Mouse (Mus musculus): ENCODE results near the gene Olfr829. TPM values are rescaled to one million over a fixed set of nuclear protein-coding genes. Genes with fewer than 3 reads are reported as not detected.
"Not testable (repeated sequence)": the region's sequence is repeated elsewhere in the genome, so short reads cannot be mapped to it uniquely, and the experiment has no call there.

Gene Olfr829
- polyA plus RNA-seq (2014; fragmentation: Nextera tagmentation; extraction: Ambion mirVana): not detected in 2 replicates

DNA sequence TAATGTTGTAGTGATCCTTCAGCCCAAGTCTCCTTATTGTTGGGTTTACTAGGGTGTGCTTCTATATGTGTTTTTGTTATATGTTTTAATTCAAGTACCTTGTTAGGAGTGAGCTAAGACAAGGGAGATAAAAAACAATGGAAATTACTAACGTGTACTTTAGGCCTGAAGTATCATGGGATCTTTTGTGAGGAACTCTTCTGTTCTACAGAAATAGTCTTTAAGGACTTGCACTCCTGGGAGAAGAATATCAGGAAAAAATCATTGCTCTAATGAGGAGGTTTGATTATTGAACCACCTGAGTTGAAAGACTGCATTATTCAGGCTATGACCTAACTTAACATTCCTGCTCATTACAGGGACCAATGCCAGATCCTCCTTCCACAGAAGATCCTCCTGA, at the start of gene Olfr829:
TSS of gene Olfr829 (plus strand) at position 301 of the 400 bp plus-strand sequence.
- Histone ChIP-seq H3K27ac (ENCODE audit: low read length) (no peak within 1 kb of the TSS), H3K4me1 (ENCODE audit: control insufficient read depth, insufficient read depth, low read length) (no peaks in the 10 kb centered on the region), H3K4me3 (ENCODE audit: low read depth, low read length) (no peak within 1 kb of the TSS), H3K9ac (replicated peaks; ENCODE audit: low read depth, low read length) (no peak within 1 kb of the TSS), H3K4me2 (replicated peaks; ENCODE audit: low read depth, low read length) (no peak within 1 kb of the TSS), H3K9me3 (ENCODE audit: control insufficient read depth, low read depth, low read length) (no peaks in the 10 kb centered on the region), H3K27me3 (ENCODE audit: control insufficient read depth, insufficient read depth, low read length) (no peaks in the 10 kb centered on the region), H3K36me3 (ENCODE audit: control insufficient read depth, insufficient read depth, low read length) (no peaks in the 10 kb centered on the region)
- ATAC-seq (ENCODE audit: insufficient number of reproducible peaks, insufficient read depth, low FRiP score, low read depth): no peak
- WGBS: 62% methylated on average over 1 of the region's 1 CpGs

- Histone ChIP-seq H3K27ac (ENCODE audit: low read length) (no peak within 1 kb of the TSS), H3K9ac (replicated peaks; ENCODE audit: low read depth, low read length) (no peak within 1 kb of the TSS), H3K36me3 (ENCODE audit: control insufficient read depth, insufficient read depth, low read length) (no peaks in the 10 kb centered on the region), H3K4me2 (replicated peaks; ENCODE audit: low read depth, low read length) (no peak within 1 kb of the TSS), H3K4me3 (ENCODE audit: low read depth, low read length) (no peak within 1 kb of the TSS), H3K27me3 (ENCODE audit: control insufficient read depth, insufficient read depth, low read length) (no peaks in the 10 kb centered on the region), H3K4me1 (ENCODE audit: control insufficient read depth, insufficient read depth, low read length) (no peaks in the 10 kb centered on the region), H3K9me3 (ENCODE audit: control insufficient read depth, low read depth, low read length) (no peaks in the 10 kb centered on the region)
- no peak for ATAC-seq (ENCODE audit: insufficient number of reproducible peaks, insufficient read depth, low FRiP score, low read depth)
Observed at GRCm38 (mm10) chr9:18819426-18819825, 35.3 kb upstream of the Olfr829 start, which contains the start of gene Olfr828. Gene Olfr828 (minus strand): TSS chr9:18819526.

DNA sequence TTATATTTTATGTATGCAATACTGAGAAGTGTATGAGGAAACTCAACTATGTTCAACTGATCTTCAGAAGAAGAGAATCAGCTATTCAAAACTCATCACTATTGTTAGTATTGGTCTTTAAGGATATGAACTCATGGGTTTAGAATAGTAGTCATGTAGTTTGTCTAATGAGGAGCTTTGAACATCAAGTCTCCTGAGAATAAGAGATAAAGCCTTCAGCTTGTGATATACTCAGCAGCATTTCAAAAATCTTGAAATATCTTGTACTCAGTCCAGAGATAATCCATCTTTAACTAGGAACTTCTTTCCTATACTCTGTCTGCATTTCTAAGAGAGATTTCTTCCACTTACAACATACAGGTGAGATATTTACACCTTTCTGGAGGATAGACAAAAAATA, 19.7 kb downstream of the Olfr829 start, which contains the start of gene Olfr830:
TSS of gene Olfr830 (plus strand) at position 301 of the 400 bp plus-strand sequence.
- no peak within 1 kb of the TSS for H3K27ac ChIP-seq (ENCODE audit: low read length)
- no peak within 1 kb of the TSS for H3K4me3 ChIP-seq (ENCODE audit: low read depth, low read length)
- no peak for ATAC-seq (ENCODE audit: insufficient number of reproducible peaks, insufficient read depth, low FRiP score, low read depth)
- H3K27me3 ChIP-seq (ENCODE audit: control insufficient read depth, insufficient read depth, low read length): no peaks in the 10 kb centered on the region
- no peaks in the 10 kb centered on the region for H3K9me3 ChIP-seq (ENCODE audit: control insufficient read depth, low read depth, low read length)
- no peaks in the 10 kb centered on the region for H3K36me3 ChIP-seq (ENCODE audit: control insufficient read depth, insufficient read depth, low read length)
- H3K4me2 ChIP-seq (replicated peaks; ENCODE audit: low read depth, low read length): no peak within 1 kb of the TSS
- no peak within 1 kb of the TSS for H3K9ac ChIP-seq (replicated peaks; ENCODE audit: low read depth, low read length)
- no peaks in the 10 kb centered on the region for H3K4me1 ChIP-seq (ENCODE audit: control insufficient read depth, insufficient read depth, low read length)

DNA sequence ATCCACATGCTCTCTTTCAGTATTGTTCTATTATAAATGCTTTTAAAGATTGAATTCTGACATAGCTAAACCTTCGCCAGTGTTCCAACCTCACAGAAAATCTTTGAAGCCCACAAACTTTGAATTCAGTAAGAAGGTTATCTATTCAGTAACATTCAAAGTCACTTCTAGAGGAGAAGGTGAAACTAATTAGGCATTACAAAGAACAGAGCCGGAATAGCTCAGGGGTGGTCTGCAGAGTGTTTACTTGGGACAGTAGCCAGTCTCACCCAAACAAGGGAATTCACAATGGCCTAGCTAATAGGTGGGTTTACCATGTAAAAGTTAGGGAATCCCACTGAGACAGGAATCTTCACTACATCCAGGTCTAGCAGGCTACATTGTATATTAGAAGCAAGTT, 53.0 kb downstream of the Olfr829 start:
- not testable (repeated sequence) for H3K4me2 ChIP-seq (replicated peaks; ENCODE audit: low read depth, low read length); H3K27ac ChIP-seq (ENCODE audit: low read length); ATAC-seq (ENCODE audit: insufficient number of reproducible peaks, insufficient read depth, low FRiP score, low read depth); H3K36me3 ChIP-seq (ENCODE audit: control insufficient read depth, insufficient read depth, low read length); H3K4me1 ChIP-seq (ENCODE audit: control insufficient read depth, insufficient read depth, low read length); H3K4me3 ChIP-seq (ENCODE audit: low read depth, low read length); H3K27me3 ChIP-seq (ENCODE audit: control insufficient read depth, insufficient read depth, low read length); H3K9me3 ChIP-seq (ENCODE audit: control insufficient read depth, low read depth, low read length); H3K9ac ChIP-seq (replicated peaks; ENCODE audit: low read depth, low read length)
- WGBS: 66% methylated on average over 2 of the region's 2 CpGs

Other genes with a start within 250 kb of the Olfr829 start
- gene Muc16, start 180.4 kb upstream of the Olfr829 start, polyA plus RNA-seq (2014; fragmentation: Nextera tagmentation; extraction: Ambion mirVana): 5.4 and 6.1 TPM in 2 replicates
- not detected in 2 replicates for gene Olfr24, start 90.9 kb upstream of the Olfr829 start, polyA plus RNA-seq (2014; fragmentation: Nextera tagmentation; extraction: Ambion mirVana)
- not detected in 2 replicates for gene Olfr828, start 35.4 kb upstream of the Olfr829 start, polyA plus RNA-seq (2014; fragmentation: Nextera tagmentation; extraction: Ambion mirVana)
- not detected in 2 replicates for gene Olfr830, start 19.8 kb downstream of the Olfr829 start, polyA plus RNA-seq (2014; fragmentation: Nextera tagmentation; extraction: Ambion mirVana)
- gene Olfr832, start 82.2 kb downstream of the Olfr829 start, polyA plus RNA-seq (2014; fragmentation: Nextera tagmentation; extraction: Ambion mirVana): not detected in 2 replicates
- gene Olfr834, start 133.1 kb downstream of the Olfr829 start, polyA plus RNA-seq (2014; fragmentation: Nextera tagmentation; extraction: Ambion mirVana): not detected in 2 replicates
- not detected in 2 replicates for gene Olfr835, start 177.8 kb downstream of the Olfr829 start, polyA plus RNA-seq (2014; fragmentation: Nextera tagmentation; extraction: Ambion mirVana)